Mouse (Mus musculus) liver, embryonic 15.5 days (tissue): ENCODE measurements around the gene 1700029J07Rik. TPM values are rescaled to one million over a fixed set of nuclear protein-coding genes. Genes with fewer than 3 reads are reported as not detected.

Experiments
- ATAC-seq: fragments of 200-750 bp; cut with Nextera tagmentation; 2 replicates; pipeline ENCODE4 v1.8.0; 2017; ENCODE audit warnings: moderate number of reproducible peaks, mild to moderate bottlenecking, moderate library complexity; ENCODE audit not compliant: insufficient read depth
- H3K27ac ChIP-seq: fragments of 300-500 bp; sonication (generic); replicated peaks from 2 replicates; pipeline ENCODE4 v1.5.1; 2015; ENCODE audit warnings: mild to moderate bottlenecking, inconsistent platforms
- H3K27me3 ChIP-seq: fragments of 300-500 bp; sonication (generic); 2 replicates; pipeline ENCODE4 v1.6.1; 2015; ENCODE audit warnings: mild to moderate bottlenecking, inconsistent platforms
- H3K36me3 ChIP-seq: fragments of 300-500 bp; sonication (generic); replicated peaks from 2 replicates; pipeline ENCODE4 v1.6.1; 2015; ENCODE audit warnings: moderate library complexity, mild to moderate bottlenecking, inconsistent platforms
- H3K4me1 ChIP-seq: fragments of 300-500 bp; sonication (generic); replicated peaks from 2 replicates; pipeline ENCODE4 v1.6.1; 2015; ENCODE audit warnings: inconsistent platforms
- H3K4me2 ChIP-seq: fragments of 300-500 bp; sonication (generic); 2 replicates; pipeline ENCODE4 v1.6.1; 2015; ENCODE audit warnings: moderate library complexity, mild to moderate bottlenecking, inconsistent platforms
- H3K4me3 ChIP-seq: fragments of 300-500 bp; sonication (generic); replicated peaks from 2 replicates; pipeline ENCODE4 v1.5.1; 2015; ENCODE audit warnings: mild to moderate bottlenecking, inconsistent platforms
- H3K9ac ChIP-seq: fragments of 300-500 bp; sonication (generic); 2 replicates; pipeline ENCODE4 v1.6.1; 2015; ENCODE audit warnings: moderate library complexity, mild to moderate bottlenecking, inconsistent platforms
- H3K9me3 ChIP-seq: fragments of 300-500 bp; sonication (generic); replicated peaks from 2 replicates; pipeline ENCODE4 v1.6.1; 2016; ENCODE audit warnings: inconsistent platforms
- WGBS: fragments of 180-500 bp; shearing (Covaris S2); methylation state at CpG from one replicate; pipeline ENCODE4 v1.1.7; 2015; ENCODE audit warnings: mixed read lengths; ENCODE audit not compliant: insufficient replicate concordance; 5-methylcytosine and 5-hydroxymethylcytosine counted together
- polyA plus RNA-seq: library from polyadenylated mRNA; unstranded; fragments of >200 nt; fragmentation: Nextera tagmentation; extraction: Ambion mirVana; gene quantifications from 2 replicates; pipeline ENCODE4 v1.2.1, GENCODE M21; 2015

Gene 1700029J07Rik
- polyA plus RNA-seq, 1 experiment from 2014 or later, result 0.37 TPM

GRCm38 (mm10) chr8:45998228-45998627, 23.2 kb upstream of the 1700029J07Rik start:
- H3K4me3 ChIP-seq, result no peak overlapping the region
- H3K4me1 ChIP-seq, result peaks cover 14% of the 10 kb centered on the region
- H3K4me2 ChIP-seq, result no peak overlapping the region; the same call in 1 of the 2 replicates
- no peaks in the 10 kb centered on the region for H3K9me3 ChIP-seq
- no peaks in the 10 kb centered on the region for H3K27me3 ChIP-seq
- H3K36me3 ChIP-seq, result peaks cover 30% of the 10 kb centered on the region
- WGBS, result 64% methylated on average over 2 of the region's 2 CpGs
- no peak overlapping the region for H3K27ac ChIP-seq
- no peak overlapping the region for H3K9ac ChIP-seq
- ATAC-seq, result no peak

DNA sequence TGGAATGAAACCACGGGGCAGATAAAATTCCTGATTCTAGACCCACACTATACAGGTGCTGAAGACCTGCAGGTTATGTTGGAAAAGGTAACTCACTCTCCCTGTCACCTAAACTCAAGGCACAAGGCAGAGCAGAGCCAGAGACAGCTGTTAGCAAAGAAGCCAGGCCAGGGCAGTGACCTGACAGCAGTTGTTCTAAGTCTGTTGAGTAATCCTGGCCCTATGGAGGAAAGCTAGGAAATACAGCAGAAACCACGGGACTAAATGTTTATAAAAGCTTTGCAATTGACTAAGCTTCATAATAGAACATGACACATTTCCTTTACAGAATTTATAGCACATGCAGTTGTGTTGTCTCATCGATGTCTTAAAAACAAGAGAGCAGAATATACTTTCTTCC, 20.5 kb upstream of the 1700029J07Rik start:
- Histone ChIP-seq H3K36me3 (peaks cover 30% of the 10 kb centered on the region), H3K4me2 (no peak overlapping the region), H3K27ac (no peak overlapping the region), H3K4me1 (peaks cover 13% of the 10 kb centered on the region), H3K4me3 (no peak overlapping the region), H3K27me3 (no peaks in the 10 kb centered on the region), H3K9ac (no peak overlapping the region), H3K9me3 (no peaks in the 10 kb centered on the region)
- WGBS, result 79% methylated on average over 3 of the region's 3 CpGs
- no peak for ATAC-seq

DNA sequence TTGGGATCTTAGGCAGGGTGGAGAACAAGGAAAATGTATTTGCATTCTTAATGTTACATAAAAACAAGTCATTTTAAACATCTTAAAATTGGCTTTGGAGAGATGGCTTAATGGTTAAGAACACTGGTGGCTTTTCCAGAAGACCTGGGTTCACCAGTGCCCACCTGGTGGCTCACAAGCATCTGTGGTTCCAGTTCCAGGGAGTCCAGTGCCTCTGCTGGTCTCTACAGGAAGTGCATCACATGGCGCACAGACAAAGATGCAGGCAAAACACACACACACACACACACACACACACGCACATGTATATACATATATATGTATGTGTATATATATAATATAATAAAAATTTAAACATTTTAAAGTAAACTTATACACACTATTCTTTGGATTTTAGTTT, 19.1 kb upstream of the 1700029J07Rik start:
- Histone ChIP-seq H3K9ac (no peak overlapping the region), H3K9me3 (no peaks in the 10 kb centered on the region), H3K4me1 (peaks cover 2% of the 10 kb centered on the region), H3K27me3 (no peaks in the 10 kb centered on the region), H3K4me2 (no peak overlapping the region), H3K4me3 (no peak overlapping the region), H3K27ac (no peak overlapping the region), H3K36me3 (peaks cover 35% of the 10 kb centered on the region)
- WGBS, result 85% methylated on average over 2 of the region's 2 CpGs
- ATAC-seq, result no peak

- 68% methylated on average over 4 of the region's 4 CpGs for WGBS
- Histone ChIP-seq H3K4me2 (no peak overlapping the region), H3K27me3 (no peaks in the 10 kb centered on the region), H3K9me3 (no peaks in the 10 kb centered on the region), H3K36me3 (peaks cover 26% of the 10 kb centered on the region), H3K4me3 (no peak overlapping the region), H3K9ac (no peak overlapping the region), H3K27ac (no peak overlapping the region), H3K4me1 (peaks cover 2% of the 10 kb centered on the region; the same call in 1 of the 2 replicates)
- ATAC-seq, result no peak
Measured at GRCm38 (mm10) chr8:45990631-45991310, 15.7 kb upstream of the 1700029J07Rik start.

- no peaks in the 10 kb centered on the region for H3K9me3 ChIP-seq
- H3K36me3 ChIP-seq, result peaks cover 26% of the 10 kb centered on the region
- H3K4me1 ChIP-seq, result peaks cover 2% of the 10 kb centered on the region; the same call in 1 of the 2 replicates
- H3K27me3 ChIP-seq, result no peaks in the 10 kb centered on the region
- ATAC-seq, result peak; percentile 75
- 24% methylated on average over 2 of the region's 2 CpGs for WGBS
- no peak overlapping the region for H3K4me2 ChIP-seq
- no peak overlapping the region for H3K9ac ChIP-seq
- H3K27ac ChIP-seq, result no peak overlapping the region
- H3K4me3 ChIP-seq, result no peak overlapping the region
Measured at GRCm38 (mm10) chr8:45988189-45988588, 13.1 kb upstream of the 1700029J07Rik start.

GRCm38 (mm10) chr8:45986665-45987064, 11.6 kb upstream of the 1700029J07Rik start:
- Histone ChIP-seq H3K36me3 (peaks cover 41% of the 10 kb centered on the region), H3K27ac (no peak overlapping the region)
- WGBS, result 67% methylated on average over 3 of the region's 3 CpGs

GRCm38 (mm10) chr8:45975837-45976468, 901 bp upstream of the 1700029J07Rik start:
- Histone ChIP-seq H3K9ac (peak overlapping the region; percentile 66), H3K4me3 (peak overlapping the region; percentile 76), H3K36me3 (peaks cover 22% of the 10 kb centered on the region), H3K4me2 (peak overlapping the region; percentile 85), H3K27ac (peak overlapping the region; percentile 61; the same call in 1 of the 2 replicates), H3K4me1 (peaks cover 16% of the 10 kb centered on the region), H3K27me3 (no peaks in the 10 kb centered on the region), H3K9me3 (no peaks in the 10 kb centered on the region)
- WGBS, result 34% methylated on average over 11 of the region's 11 CpGs
- peak; percentile 35 for ATAC-seq

More at GRCm38 (mm10) chr8:45986665-45987064, 11.6 kb upstream of the 1700029J07Rik start:
- Histone ChIP-seq H3K9me3 (no peaks in the 10 kb centered on the region), H3K4me2 (no peak overlapping the region), H3K9ac (no peak overlapping the region), H3K4me3 (no peak overlapping the region), H3K27me3 (no peaks in the 10 kb centered on the region), H3K4me1 (peaks cover 2% of the 10 kb centered on the region; the same call in 1 of the 2 replicates)
- ATAC-seq, result no peak

- Histone ChIP-seq H3K4me2 (peak overlapping the region; percentile 85; the same call in 1 of the 2 replicates), H3K27ac (no peak overlapping the region), H3K27me3 (no peaks in the 10 kb centered on the region)
Measured at GRCm38 (mm10) chr8:45973988-45974505, 1.0 kb downstream of the 1700029J07Rik start.

DNA sequence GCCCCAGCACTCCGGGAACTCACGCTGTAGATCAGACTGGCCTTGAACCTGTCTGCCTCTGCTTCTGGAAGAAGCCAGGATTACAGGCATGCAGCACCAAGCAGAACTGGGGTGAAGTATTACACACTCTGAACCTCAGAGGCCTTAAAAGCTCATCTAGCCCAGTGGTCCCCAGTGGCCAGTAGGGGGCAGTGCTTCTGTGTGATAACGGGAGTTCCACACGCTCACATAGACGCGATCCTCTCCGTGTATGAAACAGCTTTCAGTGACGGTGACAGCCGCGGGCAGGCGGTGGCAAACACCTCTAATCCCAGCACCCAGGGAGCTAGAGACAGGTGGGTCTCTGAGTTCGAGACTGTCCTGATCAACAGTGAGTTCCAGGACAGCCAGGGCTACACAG, 4.2 kb downstream of the 1700029J07Rik start:
- Histone ChIP-seq H3K9me3 (no peaks in the 10 kb centered on the region), H3K4me2 (no peak overlapping the region), H3K27me3 (no peaks in the 10 kb centered on the region), H3K4me1 (peaks cover 11% of the 10 kb centered on the region), H3K36me3 (no peaks in the 10 kb centered on the region), H3K27ac (no peak overlapping the region), H3K9ac (no peak overlapping the region), H3K4me3 (no peak overlapping the region)
- WGBS, result 87% methylated on average over 12 of the region's 12 CpGs
- no peak for ATAC-seq

More at GRCm38 (mm10) chr8:45973988-45974505, 1.0 kb downstream of the 1700029J07Rik start:
- H3K36me3 ChIP-seq, result peaks cover 12% of the 10 kb centered on the region
- H3K4me1 ChIP-seq, result peaks cover 16% of the 10 kb centered on the region
- no peak for ATAC-seq
- no peaks in the 10 kb centered on the region for H3K9me3 ChIP-seq
- 0 out of 2 replicates have a peak overlapping the region, but pooled peaks have one; percentile 66 for H3K9ac ChIP-seq
- 0 out of 2 replicates have a peak overlapping the region, but pooled peaks have one; percentile 76 for H3K4me3 ChIP-seq
- WGBS, result 78% methylated on average over 8 of the region's 8 CpGs

DNA sequence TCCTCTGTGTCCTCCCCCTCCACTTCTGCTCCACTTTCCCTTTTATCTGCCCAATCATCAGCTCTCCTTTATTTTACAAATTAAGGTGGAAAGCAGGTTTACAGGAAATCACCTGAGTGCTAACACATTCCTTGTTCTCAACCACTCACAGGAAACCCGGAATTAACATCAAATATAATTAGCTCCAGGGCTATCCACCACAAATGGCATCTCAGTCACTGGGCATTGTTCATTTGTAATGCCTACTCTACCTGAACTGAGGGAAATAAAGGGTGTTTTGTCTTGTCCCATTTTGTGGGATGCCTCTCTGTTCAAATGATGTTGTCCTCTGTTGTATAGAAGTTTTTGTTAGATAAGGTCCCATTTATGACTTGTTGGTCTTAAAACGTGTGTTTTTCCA, 24.4 kb downstream of the 1700029J07Rik start:
- Histone ChIP-seq H3K4me2 (no peak overlapping the region), H3K36me3 (no peaks in the 10 kb centered on the region), H3K4me1 (no peaks in the 10 kb centered on the region), H3K9me3 (no peaks in the 10 kb centered on the region), H3K4me3 (no peak overlapping the region), H3K27ac (no peak overlapping the region), H3K9ac (no peak overlapping the region), H3K27me3 (no peaks in the 10 kb centered on the region)
- ATAC-seq, result no peak
- 37% methylated on average over 2 of the region's 2 CpGs for WGBS

DNA sequence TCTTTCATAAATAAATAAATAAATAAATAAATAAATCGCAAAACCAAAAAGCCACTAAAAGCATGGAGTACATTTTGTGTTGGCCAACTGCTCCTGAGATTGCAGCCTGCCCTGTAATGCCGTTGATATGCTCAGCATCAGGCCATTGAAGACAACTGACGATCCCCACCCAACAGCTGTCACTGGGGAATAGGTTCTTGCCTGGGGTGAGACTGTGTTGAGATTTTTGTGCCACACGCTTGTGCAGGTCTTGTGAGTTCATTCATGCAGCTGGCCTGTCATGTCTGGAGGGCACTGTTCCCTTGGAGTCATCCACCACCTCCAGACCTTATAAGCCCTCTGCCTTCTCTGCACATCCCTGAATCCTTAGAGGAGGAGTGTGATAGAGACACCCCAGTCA, 28.8 kb downstream of the 1700029J07Rik start:
- Histone ChIP-seq H3K4me1 (no peaks in the 10 kb centered on the region), H3K4me2 (no peak overlapping the region), H3K36me3 (no peaks in the 10 kb centered on the region), H3K4me3 (no peak overlapping the region), H3K9ac (no peak overlapping the region), H3K9me3 (no peaks in the 10 kb centered on the region), H3K27me3 (no peaks in the 10 kb centered on the region), H3K27ac (no peak overlapping the region)
- 65% methylated on average over 4 of the region's 4 CpGs for WGBS
- no peak for ATAC-seq
